Mouse (Mus musculus) C2C12 (cell line): ENCODE results near the gene Prr22.

Experiments used
- CEBPB ChIP-seq: IDR thresholded peaks from one replicate; pipeline ENCODE4 v1.6.1; 2011; ENCODE audit warnings: low read depth, mild to moderate bottlenecking, control low read depth, moderate library complexity
- CTCF ChIP-seq: IDR thresholded peaks from one replicate; pipeline ENCODE4 v1.5.1; 2011; ENCODE audit not compliant: control insufficient read depth, insufficient read depth, insufficient read length
- MAX ChIP-seq: IDR thresholded peaks from one replicate; pipeline ENCODE4 v1.6.1; 2011; ENCODE audit warnings: mild to moderate bottlenecking, control low read depth
- USF1 ChIP-seq: IDR thresholded peaks from one replicate; pipeline ENCODE4 v1.6.1; 2011; ENCODE audit warnings: low read depth, mild to moderate bottlenecking, control low read depth, moderate library complexity

DNA sequence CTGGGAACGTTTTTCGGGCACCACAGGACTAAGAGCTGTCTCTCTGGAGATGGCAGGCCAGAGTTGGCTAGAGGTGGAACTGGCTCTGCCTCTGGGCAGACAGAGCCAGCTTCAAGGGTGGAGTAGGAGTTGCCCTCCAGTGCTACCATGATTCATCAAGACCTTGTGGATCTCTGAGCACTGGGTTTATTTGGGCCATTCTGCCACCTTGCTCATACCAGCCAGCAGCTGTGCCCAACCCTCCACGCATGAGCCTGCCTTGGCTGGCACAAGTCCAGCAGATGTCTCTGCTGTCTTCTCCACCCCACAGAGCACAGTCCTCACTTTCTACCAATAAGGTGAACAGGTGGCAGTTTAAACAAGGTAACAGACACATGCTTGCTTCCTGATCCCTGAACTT, 18.8 kb downstream of the Prr22 start:
- TF ChIP-seq CTCF = no peak
- no peak for TF ChIP-seq CEBPB
- TF ChIP-seq MAX = no peak
- no peak for TF ChIP-seq USF1
